Mouse (Mus musculus): ENCODE data around the gene Esyt1. TPM values are rescaled to one million over a fixed set of nuclear protein-coding genes. Genes with fewer than 3 reads are reported as not detected.
"Not testable (repeated sequence)": the region's sequence is repeated elsewhere in the genome, so short reads cannot be mapped to it uniquely, and the experiment has no call there.

The Esyt1 gene
- total RNA-seq, 2 experiments from 2014 or later = 8.9 to 9.3 TPM

- intact Hi-C loops (cut with DNase I) = loop anchor here (5.0 kb wide), 2 partner anchors 33 to 53 kb away; partner anchors contain the start of genes Esyt1, Rpl41 and Zc3h10
- DNase-seq (ENCODE audit: extremely low spot score in 1 of 2, low spot score in 2 of 2) = peak; percentile 98 to 99
These were observed 31.7 kb downstream of the Esyt1 start, which contains the start of gene Myl6 for GRCm38 (mm10) chr10:128493695-128494666. Gene Myl6 (minus strand): TSS chr10:128494145.

GRCm38 (mm10) chr10:128493319-128493694 lies 32.4 kb downstream of the Esyt1 start:
- DNase-seq (ENCODE audit: extremely low spot score in 1 of 2, low spot score in 2 of 2) = no peak
- intact Hi-C loops (cut with DNase I) = loop anchor here (5.0 kb wide), 2 partner anchors 34 to 54 kb away; partner anchors contain the start of genes Esyt1, Rpl41 and Zc3h10

- peak in 1 of 2 experiments; percentile 79 for DNase-seq (ENCODE audit: extremely low spot score in 1 of 2, low spot score in 2 of 2)
- intact Hi-C loops (cut with DNase I) = loop anchor here (5.0 kb wide), 2 partner anchors 35 to 55 kb away; partner anchors contain the start of genes Esyt1, Rpl41 and Zc3h10
These were observed 32.9 kb downstream of the Esyt1 start for GRCm38 (mm10) chr10:128492633-128493311.

GRCm38 (mm10) chr10:128492051-128492450 lies 33.6 kb downstream of the Esyt1 start:
- intact Hi-C loops (cut with DNase I) = loop anchor here (5.0 kb wide), 2 partner anchors 35 to 55 kb away; partner anchors contain the start of genes Esyt1, Rpl41 and Zc3h10
- not testable (repeated sequence) for DNase-seq (ENCODE audit: extremely low spot score in 1 of 2, low spot score in 2 of 2)

GRCm38 (mm10) chr10:128491495-128491894 lies 34.2 kb downstream of the Esyt1 start:
- intact Hi-C loops (cut with DNase I) = loop anchor here (5.0 kb wide), 2 partner anchors 36 to 56 kb away; partner anchors contain the start of genes Esyt1, Rpl41 and Zc3h10
- no peak for DNase-seq (ENCODE audit: extremely low spot score in 1 of 2, low spot score in 2 of 2)

- no peak for DNase-seq (ENCODE audit: extremely low spot score in 1 of 2, low spot score in 2 of 2)
- intact Hi-C loops (cut with DNase I) = loop anchor here (5.0 kb wide), 2 partner anchors 36 to 56 kb away; partner anchors contain the start of genes Esyt1, Rpl41 and Zc3h10
These were observed 34.8 kb downstream of the Esyt1 start for GRCm38 (mm10) chr10:128490912-128491311.

GRCm38 (mm10) chr10:128490232-128490631 lies 35.4 kb downstream of the Esyt1 start:
- peak in 1 of 2 experiments; percentile 46 for DNase-seq (ENCODE audit: extremely low spot score in 1 of 2, low spot score in 2 of 2)
- intact Hi-C loops (cut with DNase I) = loop anchor here (5.0 kb wide), 2 partner anchors 37 to 57 kb away; partner anchors contain the start of genes Esyt1, Rpl41 and Zc3h10

GRCm38 (mm10) chr10:128489785-128490184 lies 35.9 kb downstream of the Esyt1 start:
- intact Hi-C loops (cut with DNase I) = loop anchor here (5.0 kb wide), 2 partner anchors 38 to 58 kb away; partner anchors contain the start of genes Esyt1, Rpl41 and Zc3h10
- no peak for DNase-seq (ENCODE audit: extremely low spot score in 1 of 2, low spot score in 2 of 2)

GRCm38 (mm10) chr10:128489380-128489779 lies 36.3 kb downstream of the Esyt1 start:
- intact Hi-C loops (cut with DNase I) = no loop called here
- DNase-seq (ENCODE audit: extremely low spot score in 1 of 2, low spot score in 2 of 2) = no peak

- no peak for DNase-seq (ENCODE audit: extremely low spot score in 1 of 2, low spot score in 2 of 2)
- intact Hi-C loops (cut with DNase I) = no loop called here
These were observed 36.9 kb downstream of the Esyt1 start for GRCm38 (mm10) chr10:128488776-128489175.

- intact Hi-C loops (cut with DNase I) = no loop called here
- DNase-seq (ENCODE audit: extremely low spot score in 1 of 2, low spot score in 2 of 2) = no peak
These were observed 37.6 kb downstream of the Esyt1 start for GRCm38 (mm10) chr10:128487861-128488712.

GRCm38 (mm10) chr10:128486370-128486769 lies 39.3 kb downstream of the Esyt1 start:
- no peak for DNase-seq (ENCODE audit: extremely low spot score in 1 of 2, low spot score in 2 of 2)
- intact Hi-C loops (cut with DNase I) = no loop called here

GRCm38 (mm10) chr10:128474366-128474765 lies 51.3 kb downstream of the Esyt1 start:
- no peak for DNase-seq (ENCODE audit: extremely low spot score in 1 of 2, low spot score in 2 of 2)
- intact Hi-C loops (cut with DNase I) = loop anchor here (5.0 kb wide), 1 partner anchor 122 kb away; no protein-coding TSS in a partner anchor

GRCm38 (mm10) chr10:128460270-128460630 lies 65.4 kb downstream of the Esyt1 start:
- intact Hi-C loops (cut with DNase I) = no loop called here

More at GRCm38 (mm10) chr10:128460270-128460630, 65.4 kb downstream of the Esyt1 start:
- DNase-seq (ENCODE audit: extremely low spot score in 1 of 2, low spot score in 2 of 2) = no peak

Data from left cerebral cortex, postnatal 10 days (tissue).